Mouse (Mus musculus): Measurements from ENCODE around the gene Tcl1b5.
"Not testable (repeated sequence)": the region's sequence is repeated elsewhere in the genome, so short reads cannot be mapped to it uniquely, and the experiment has no call there.

Gene Tcl1b5

GRCm38 (mm10) chr12:105176044-105176443 lies at the start of gene Tcl1b5:
Tcl1b5 (plus strand) TSS chr12:105176344.
- DNase-seq (ENCODE audit: low spot score in 2 of 2) = not testable (repeated sequence)

DNA sequence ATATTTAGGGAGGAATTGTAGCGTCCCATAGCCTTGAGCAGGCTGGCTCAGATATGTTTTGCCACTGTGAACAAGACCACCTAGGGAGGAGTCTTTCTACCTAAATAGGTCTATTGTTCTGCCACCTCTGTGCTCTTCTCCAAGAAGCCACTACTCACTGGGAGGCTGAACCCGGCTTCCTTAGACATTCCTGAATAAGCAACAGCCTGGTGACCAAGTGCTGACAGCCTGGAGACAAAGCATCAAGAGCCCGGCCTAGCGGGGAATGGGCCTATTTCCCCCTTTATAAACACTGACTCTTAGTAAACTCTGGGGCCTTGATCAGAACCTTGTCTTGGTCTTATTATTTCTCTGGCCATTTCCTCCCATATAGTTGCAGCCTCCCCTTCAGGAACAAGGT lies 49.6 kb upstream of the Tcl1b5 start:
- DNase-seq (ENCODE audit: low spot score in 2 of 2) = no peak

DNA sequence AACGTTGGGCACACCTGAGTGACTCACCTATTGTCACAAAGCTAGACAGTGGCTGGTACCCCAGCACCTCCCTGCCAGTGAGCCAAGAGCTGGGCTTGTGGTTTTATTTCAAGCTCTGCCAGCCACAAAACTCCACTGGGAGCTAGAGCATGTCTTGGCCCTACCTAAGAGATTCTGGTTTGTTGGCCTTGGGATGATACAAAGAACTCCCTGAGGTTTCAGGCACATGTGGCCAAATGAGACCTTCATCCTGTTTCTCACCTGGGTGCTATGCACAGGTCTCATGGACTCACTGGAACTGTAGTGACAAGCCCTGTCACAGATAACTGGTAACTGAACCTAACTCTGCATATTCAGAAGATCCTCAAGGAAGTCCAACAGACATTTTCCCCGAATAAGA lies 48.5 kb upstream of the Tcl1b5 start:
- DNase-seq (ENCODE audit: low spot score in 2 of 2) = no peak

- DNase-seq (ENCODE audit: low spot score in 2 of 2) = not testable (repeated sequence)
These were observed 46.5 kb upstream of the Tcl1b5 start for GRCm38 (mm10) chr12:105129494-105130205.

GRCm38 (mm10) chr12:105134167-105134566 lies 42.0 kb upstream of the Tcl1b5 start:
- not testable (repeated sequence) for DNase-seq (ENCODE audit: low spot score in 2 of 2)

- not testable (repeated sequence) for DNase-seq (ENCODE audit: low spot score in 2 of 2)
These were observed 41.3 kb upstream of the Tcl1b5 start for GRCm38 (mm10) chr12:105134826-105135225.

DNA sequence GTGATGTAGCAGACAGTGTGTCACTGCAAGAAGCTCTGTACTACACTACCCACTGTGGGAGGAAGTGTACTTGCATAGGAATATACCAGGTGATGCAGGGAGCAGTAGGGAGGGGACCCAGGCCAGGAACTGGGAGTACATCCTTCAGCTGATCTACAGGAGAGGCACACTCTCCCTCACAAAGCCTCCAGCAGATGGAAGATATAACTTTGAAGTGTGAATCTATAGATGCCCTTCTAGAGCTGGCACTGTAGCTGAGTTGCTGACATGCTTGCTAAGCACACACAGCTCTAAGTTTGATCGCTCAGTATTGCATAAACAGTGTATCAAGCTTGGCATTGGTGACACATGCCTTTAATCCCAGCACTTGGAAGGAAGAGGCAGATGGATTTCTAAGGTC lies 38.4 kb upstream of the Tcl1b5 start:
- not testable (repeated sequence) for DNase-seq (ENCODE audit: low spot score in 2 of 2)

- no peak for DNase-seq (ENCODE audit: low spot score in 2 of 2)
These were observed 33.0 kb upstream of the Tcl1b5 start for GRCm38 (mm10) chr12:105143096-105143495.

- DNase-seq (ENCODE audit: low spot score in 2 of 2) = not testable (repeated sequence)
These were observed 31.2 kb upstream of the Tcl1b5 start for GRCm38 (mm10) chr12:105144928-105145327.

- DNase-seq (ENCODE audit: low spot score in 2 of 2) = no peak
These were observed 30.4 kb upstream of the Tcl1b5 start, which contains the start of gene Tcl1b2 for GRCm38 (mm10) chr12:105145714-105146113. Tcl1b2 (plus strand) TSS chr12:105146014.

- DNase-seq (ENCODE audit: low spot score in 2 of 2) = not testable (repeated sequence)
These were observed 20.9 kb upstream of the Tcl1b5 start for GRCm38 (mm10) chr12:105155286-105155685.

DNA sequence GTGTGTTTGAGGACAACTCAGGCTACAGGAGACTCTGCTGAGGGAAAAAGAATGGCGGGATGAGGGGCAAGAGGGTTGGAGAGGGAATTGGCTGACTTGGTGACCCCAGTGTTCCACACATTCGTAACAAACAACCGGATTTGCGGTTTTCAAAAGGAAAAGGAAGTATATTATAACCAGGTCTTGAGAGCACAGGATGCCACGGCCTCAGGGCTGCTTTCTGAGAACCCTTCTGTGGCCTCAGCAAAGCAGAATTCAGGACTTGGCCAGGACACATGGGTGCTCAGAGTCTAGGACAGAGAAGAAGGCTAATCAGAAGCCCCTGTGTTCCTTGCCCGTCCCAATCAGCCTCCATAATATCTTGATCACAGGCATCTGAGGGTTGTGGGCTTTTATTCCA lies 17.3 kb upstream of the Tcl1b5 start:
- DNase-seq (ENCODE audit: low spot score in 2 of 2) = no peak

DNA sequence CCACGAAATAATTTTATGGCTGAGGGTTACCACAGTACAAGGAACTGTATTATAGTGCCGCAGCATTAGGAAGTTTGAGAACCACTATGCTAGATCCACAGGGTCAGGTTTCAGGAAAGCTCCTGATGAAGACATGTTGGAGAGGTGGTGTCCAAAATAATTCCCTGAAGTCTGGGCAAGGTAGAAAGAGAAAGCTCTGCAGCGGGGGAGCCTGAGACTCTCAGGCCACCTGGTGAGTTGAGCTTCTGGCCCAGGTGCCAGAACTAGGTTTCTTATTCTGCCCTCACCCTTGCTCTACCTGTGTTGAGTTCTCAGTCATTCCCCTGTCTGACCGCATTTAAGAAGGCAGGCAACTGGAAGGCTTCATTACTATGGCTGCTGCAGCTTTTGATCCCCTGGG lies 16.8 kb upstream of the Tcl1b5 start, which contains the start of gene Tcl1b1:
Gene Tcl1b1 (plus strand): TSS at position 301 of the 400 bp plus-strand sequence.
- no peak for DNase-seq (ENCODE audit: low spot score in 2 of 2)

- no peak for DNase-seq (ENCODE audit: low spot score in 2 of 2)
These were observed 9.4 kb upstream of the Tcl1b5 start for GRCm38 (mm10) chr12:105166734-105167133.

DNA sequence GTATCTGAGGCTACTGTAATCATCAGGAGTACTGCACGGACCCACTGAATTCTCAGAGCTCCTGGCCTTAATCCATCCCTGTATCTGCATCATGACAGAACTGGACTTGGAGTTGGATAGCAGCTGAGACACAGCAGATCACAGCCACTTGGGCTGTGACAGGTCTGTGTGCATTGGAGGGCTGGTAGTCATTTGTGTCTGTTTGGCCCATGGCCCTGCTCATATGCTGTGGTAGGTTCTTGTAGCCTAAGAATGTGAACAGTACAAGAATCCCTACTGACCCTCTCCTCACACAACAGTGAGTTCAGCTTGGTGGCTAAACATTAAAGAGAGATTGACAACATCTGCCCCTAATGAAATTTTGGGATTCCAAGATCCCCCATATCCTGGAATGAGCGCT lies 2.8 kb upstream of the Tcl1b5 start:
- DNase-seq (ENCODE audit: low spot score in 2 of 2) = no peak

DNA sequence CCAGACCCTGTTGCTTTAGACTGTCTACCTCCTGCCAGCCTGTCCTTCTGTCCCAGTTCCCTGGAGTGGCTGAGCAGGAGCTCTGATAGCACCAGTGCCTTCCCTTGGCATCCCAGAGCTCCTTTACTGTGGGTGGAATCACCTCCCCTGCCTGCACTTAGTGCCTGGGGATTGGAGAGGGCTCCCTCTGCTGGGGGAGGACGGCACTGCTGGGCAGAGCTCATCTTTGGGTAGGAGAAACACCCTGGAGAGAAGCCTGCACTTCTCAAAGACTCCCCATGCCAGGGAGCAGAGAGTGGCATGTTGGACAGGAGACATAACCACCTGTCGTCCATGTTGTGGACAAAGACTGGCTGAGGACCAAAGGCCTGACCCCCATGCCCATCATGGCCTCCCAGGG lies 1.8 kb upstream of the Tcl1b5 start:
- peak in 1 of 2 experiments; percentile 62 for DNase-seq (ENCODE audit: low spot score in 2 of 2)

- DNase-seq (ENCODE audit: low spot score in 2 of 2) = not testable (repeated sequence)
These were observed 5.0 kb downstream of the Tcl1b5 start for GRCm38 (mm10) chr12:105181040-105181644.

GRCm38 (mm10) chr12:105188980-105189379 lies 12.8 kb downstream of the Tcl1b5 start:
- DNase-seq (ENCODE audit: low spot score in 2 of 2) = peak in 1 of 2 experiments; percentile 11

DNA sequence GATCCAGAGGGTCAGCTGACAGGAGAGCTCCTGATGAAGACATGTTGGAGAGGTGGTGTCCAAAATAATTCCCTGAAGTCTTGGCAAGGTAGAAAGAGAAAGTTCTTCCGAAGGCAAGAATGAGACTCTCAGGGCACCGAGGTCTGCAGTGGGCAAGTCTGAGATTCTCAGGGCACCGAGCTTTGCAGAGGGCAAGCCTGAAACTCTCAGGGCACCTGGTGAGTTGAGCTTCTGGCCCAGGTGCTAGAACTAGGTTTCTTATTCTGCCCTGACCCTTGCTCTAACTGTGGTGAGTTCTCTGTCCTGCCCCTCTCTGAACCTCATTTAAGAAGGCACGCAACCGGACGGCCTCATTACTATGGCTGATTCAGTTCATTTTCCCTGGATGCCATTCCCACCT lies 14.6 kb downstream of the Tcl1b5 start, which contains the start of gene Tcl1b3:
Gene Tcl1b3 (plus strand): TSS at position 301 of the 400 bp plus-strand sequence.
- DNase-seq (ENCODE audit: low spot score in 2 of 2) = not testable (repeated sequence)

DNA sequence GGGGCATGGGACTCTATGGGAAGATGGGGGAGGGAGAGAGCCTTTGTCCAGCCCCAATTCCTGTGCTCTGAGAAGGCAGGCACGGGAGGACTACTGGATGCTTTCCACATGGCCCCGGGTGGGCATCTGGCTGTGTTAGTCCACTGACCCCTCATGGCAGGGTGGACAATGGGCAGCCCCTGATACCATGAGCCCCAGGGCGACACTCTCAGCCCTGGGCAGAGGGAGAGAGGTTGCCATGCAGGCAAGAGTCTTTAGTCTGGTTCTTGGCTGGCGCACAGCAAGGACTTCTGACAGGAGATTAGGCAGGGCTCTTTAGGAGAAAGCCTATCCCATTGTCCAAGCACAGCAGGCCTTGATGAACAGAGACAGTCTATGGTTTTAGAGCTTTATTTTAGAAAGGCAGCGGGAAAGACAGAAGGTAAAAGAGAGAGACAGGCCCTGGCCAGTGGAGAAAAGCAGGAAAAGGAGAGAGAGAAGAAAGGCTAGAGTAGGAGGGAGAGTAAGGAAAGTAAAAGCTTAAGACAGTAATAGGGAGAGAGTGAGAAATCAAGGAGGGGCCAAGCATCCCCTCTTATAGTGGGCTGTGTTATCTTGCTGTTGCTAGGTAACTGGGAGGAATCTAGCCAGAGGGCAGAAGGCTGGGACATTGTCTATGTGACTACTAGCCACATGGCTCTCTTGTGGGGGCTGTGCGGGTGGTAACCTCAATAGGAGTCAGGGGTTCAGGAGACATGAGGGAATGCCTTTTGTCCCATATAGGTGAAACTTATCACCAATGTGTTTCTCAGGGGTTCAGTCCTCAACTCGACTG lies 23.7 kb downstream of the Tcl1b5 start:
- not testable (repeated sequence) for DNase-seq (ENCODE audit: low spot score in 2 of 2)

- DNase-seq (ENCODE audit: low spot score in 2 of 2) = not testable (repeated sequence)
These were observed 25.5 kb downstream of the Tcl1b5 start, which contains the start of gene Tcl1b4 for GRCm38 (mm10) chr12:105201657-105202056. Tcl1b4 (plus strand) TSS chr12:105201957.

GRCm38 (mm10) chr12:105207071-105207470 lies 30.9 kb downstream of the Tcl1b5 start:
- no peak for DNase-seq (ENCODE audit: low spot score in 2 of 2)

Measured in cerebellum, postnatal 4 days (tissue).